Mouse (Mus musculus) heart, adult 2 months (tissue): ENCODE results near the gene Dnhd1.

Source experiments
- CTCF ChIP-seq: fragments of 200-600 bp; IDR thresholded peaks from 2 replicates; pipeline ENCODE4 v1.8.1; 2022; ENCODE audit warnings: antibody characterized with exemption, mild to moderate bottlenecking, moderate library complexity
- POLR2A ChIP-seq: fragments of 200-500 bp; IDR thresholded peaks from 2 replicates; pipeline ENCODE4 v1.6.1; 2011; ENCODE audit warnings: mild to moderate bottlenecking, low read depth, low read length, control low read depth; ENCODE audit not compliant: insufficient read depth

- TF ChIP-seq CTCF: no peak
- no peak for TF ChIP-seq POLR2A
Observed at GRCm38 (mm10) chr7:105690875-105691274, 40.2 kb downstream of the Dnhd1 start.
